In the genomic region with DNA sequence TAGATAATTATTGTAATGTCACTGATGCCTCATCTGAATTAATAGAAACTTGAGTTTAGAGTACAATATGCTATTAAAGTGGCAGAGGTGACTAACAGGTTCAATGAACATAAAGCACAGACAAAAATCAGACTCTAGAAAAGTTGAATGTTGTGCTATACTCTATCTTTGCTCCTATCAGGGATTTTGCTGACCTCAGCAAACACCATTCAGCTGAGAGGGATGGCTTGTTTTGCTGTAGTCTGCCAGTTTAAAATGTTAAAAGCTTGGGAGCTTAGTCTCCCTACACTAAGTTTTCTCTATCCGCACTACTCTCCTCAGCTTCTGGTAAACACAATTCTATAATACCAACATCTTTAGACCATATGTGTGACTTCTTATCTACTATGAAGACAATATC, we compare ENCODE assay signal across 27 mouse cellular contexts. TPM values are rescaled to one million over a fixed set of nuclear protein-coding genes. Genes with fewer than 3 reads are reported as not detected.
DNase-seq lines count a peak whose midpoint lies in the region; ATAC-seq and TF ChIP-seq lines count a peak whose summit lies in the region.
"Had no signal": no experiment of that assay in that cellular context is flagged by ENCODE, and none has a peak within 500 bp of the region (broad histone marks: within the 10 kb centered on the region; RNA-seq: fewer than 3 reads in every experiment).

No protein-coding gene starts in this region.

- WGBS in hindbrain, embryonic 13.5 days = 83% methylated on average over 1 of the region's 1 CpGs
- 94% methylated on average over 1 of the region's 1 CpGs for WGBS in kidney, embryonic 15.5 days

- dilution Hi-C loops in CH12.LX (cut with MboI; ENCODE audit: extremely low pct_ligation_motif_present, extremely low pct_unique_long_range_greater_than_20kb, low sequenced_read_pairs) = no loop called here

- H3K27ac ChIP-seq in CH12.LX (ENCODE audit: insufficient read depth, low read depth) = no peak overlapping the region
- no peak overlapping the region for H3K27ac ChIP-seq in ES-E14 (ENCODE audit: insufficient read depth, low read depth, low read length, poor library complexity, severe bottlenecking)
- H3K27ac ChIP-seq in MEL (ENCODE audit: control insufficient read depth, low read depth, low read length) = no peak overlapping the region
- H3K27ac ChIP-seq in hindbrain, embryonic 13.5 days = no peak overlapping the region
- no peak overlapping the region for H3K27ac ChIP-seq in kidney, embryonic 15.5 days

- TF ChIP-seq CTCF in CH12.LX (conservative IDR thresholded peaks at IDR 0.05 in 1 of 2, IDR thresholded peaks at IDR 0.05 in 1 of 2; ENCODE audit: low read depth in 2 of 2, low read length in 2 of 2) = no peak
- no peak for TF ChIP-seq CTCF in MEL (IDR thresholded peaks at IDR 0.05 in 2 of 3, conservative IDR thresholded peaks at IDR 0.05 in 1 of 3; ENCODE audit: control insufficient read depth in 1 of 3, insufficient read depth in 1 of 3, low read depth in 2 of 3, low read length in 3 of 3, poor library complexity in 1 of 3, severe bottlenecking in 1 of 3)

- H3K4me1 ChIP-seq in CH12.LX (ENCODE audit: control insufficient read depth in 1 of 2, insufficient read depth in 2 of 2) (no peaks in the 10 kb centered on the region), ES-E14 (ENCODE audit: control insufficient read depth in 2 of 2, insufficient read depth in 2 of 2, low read length in 2 of 2, poor library complexity in 1 of 2) (no peaks in the 10 kb centered on the region), MEL (ENCODE audit: control insufficient read depth in 1 of 2, insufficient read depth in 2 of 2, low read length in 2 of 2) (no peaks in the 10 kb centered on the region)
- H3K4me1 ChIP-seq in hindbrain, embryonic 13.5 days (replicated peaks) = no peaks in the 10 kb centered on the region
- no peaks in the 10 kb centered on the region for H3K4me1 ChIP-seq in kidney, embryonic 15.5 days

- ATAC-seq in frontal cortex, adult (ENCODE audit: low TSS enrichment) = no peak
- no peak for ATAC-seq in hindbrain, embryonic 13.5 days (ENCODE audit: low FRiP score)
- ATAC-seq in kidney, embryonic 15.5 days (replicated peaks; ENCODE audit: low FRiP score) = no peak
- ATAC-seq: activated CD4-positive, CD25-positive, alpha-beta regulatory T cell, adult 4 months; CD4-positive, CD25-positive, alpha-beta regulatory T cell, adult 4 months; Patski had no signal

- in situ Hi-C loops in CH12.LX (cut with MboI; ENCODE audit: low pct_ligation_motif_present, low pct_unique_long_range_greater_than_20kb, low sequenced_read_pairs) (no loop called here), ES-E14 (cut with MboI; ENCODE audit: low sequenced_read_pairs in 2 of 2, unreplicated experiment in 2 of 2) (no loop called here)

- H3K4me2 ChIP-seq in CH12.LX (ENCODE audit: insufficient read depth, low read depth, poor library complexity, severe bottlenecking) = no peak overlapping the region
- no peak overlapping the region for H3K4me2 ChIP-seq in hindbrain, embryonic 13.5 days
- H3K4me2 ChIP-seq in kidney, embryonic 15.5 days = no peak overlapping the region

- no peak overlapping the region for H3K9ac ChIP-seq in CH12.LX (ENCODE audit: insufficient read depth, low read depth)
- H3K9ac ChIP-seq in ES-E14 (ENCODE audit: insufficient read depth, low read depth, low read length, poor library complexity, severe bottlenecking) = no peak overlapping the region
- H3K9ac ChIP-seq in MEL (ENCODE audit: control insufficient read depth, low read depth, low read length, poor library complexity, severe bottlenecking) = no peak overlapping the region
- H3K9ac ChIP-seq in hindbrain, embryonic 13.5 days = no peak overlapping the region
- H3K9ac ChIP-seq in kidney, embryonic 15.5 days = no peak overlapping the region

- DNase-seq in CH12.LX (ENCODE audit: extremely low read depth) (no peak), ES-E14 (ENCODE audit: low read depth, low spot score) (no peak), MEL (ENCODE audit: low read depth, low spot score) (no peak)
- DNase-seq: adrenal gland, adult 2 months; adrenal gland, adult 8-10 months; adrenal gland, postnatal 10 days; adrenal gland, postnatal 14 days; adrenal gland, postnatal 25 days; adrenal gland, postnatal 36 days; B cell, adult 2 months; cerebellum, adult 11 months; cerebellum, adult 11-12 months; cerebellum, adult 18-20 months; cerebellum, adult 2 months; cerebellum, adult 8-10 months; cerebellum, adult 9-10 months had no signal

- no peak for TF ChIP-seq EP300 in CH12.LX (IDR thresholded peaks at IDR 0.05; ENCODE audit: low read length)
- TF ChIP-seq EP300 in MEL (IDR thresholded peaks at IDR 0.05; ENCODE audit: low read depth in 1 of 2, low read length in 2 of 2) = no peak

- H3K4me3 ChIP-seq in CH12.LX (replicated peaks in 1 of 3; ENCODE audit: low read depth in 2 of 3, low read length in 2 of 3, poor library complexity in 1 of 3) = no peak overlapping the region
- no peak overlapping the region for H3K4me3 ChIP-seq in ES-E14 (ENCODE audit: insufficient read depth in 1 of 2, low read depth in 1 of 2, low read length in 2 of 2, poor library complexity in 1 of 2, severe bottlenecking in 1 of 2)
- no peak overlapping the region for H3K4me3 ChIP-seq in MEL (ENCODE audit: control insufficient read depth in 1 of 2, insufficient read depth in 1 of 2, low read depth in 2 of 2, low read length in 2 of 2)
- H3K4me3 ChIP-seq in hindbrain, embryonic 13.5 days = no peak overlapping the region
- no peak overlapping the region for H3K4me3 ChIP-seq in kidney, embryonic 15.5 days (replicated peaks)

- no peaks in the 10 kb centered on the region for H3K9me3 ChIP-seq in CH12.LX (replicated peaks; ENCODE audit: low read length)
- no peaks in the 10 kb centered on the region for H3K9me3 ChIP-seq in ES-E14 (ENCODE audit: control insufficient read depth, insufficient read depth, low read depth, low read length)
- H3K9me3 ChIP-seq in MEL (replicated peaks; ENCODE audit: insufficient read depth, low read length) = no peaks in the 10 kb centered on the region
- no peaks in the 10 kb centered on the region for H3K9me3 ChIP-seq in hindbrain, embryonic 13.5 days
- no peaks in the 10 kb centered on the region for H3K9me3 ChIP-seq in kidney, embryonic 15.5 days (replicated peaks)
- H3K9me3 ChIP-seq: G1E had no signal

- no peak for TF ChIP-seq RAD21 in CH12.LX (IDR thresholded peaks at IDR 0.05; ENCODE audit: low read depth, low read length)
- TF ChIP-seq RAD21 in MEL (IDR thresholded peaks at IDR 0.05; ENCODE audit: low read depth, low read length) = no peak

- no peaks in the 10 kb centered on the region for H3K27me3 ChIP-seq in CH12.LX (replicated peaks)
- H3K27me3 ChIP-seq in MEL (ENCODE audit: control insufficient read depth in 1 of 2, insufficient read depth in 2 of 2, low read length in 2 of 2) = no peaks in the 10 kb centered on the region
- 0 out of 2 replicates have a peak, but pooled peaks cover 2% of the 10 kb centered on the region for H3K27me3 ChIP-seq in hindbrain, embryonic 13.5 days
- peaks cover 10% of the 10 kb centered on the region for H3K27me3 ChIP-seq in kidney, embryonic 15.5 days

- H3K36me3 ChIP-seq in CH12.LX (replicated peaks in 1 of 2; ENCODE audit: control insufficient read depth in 1 of 2, insufficient read depth in 1 of 2, low read length in 1 of 2) (no peaks in the 10 kb centered on the region), ES-E14 (ENCODE audit: control insufficient read depth, insufficient read depth, low read length, poor library complexity, severe bottlenecking) (no peaks in the 10 kb centered on the region), MEL (ENCODE audit: control insufficient read depth in 1 of 2, insufficient read depth in 2 of 2, low read length in 2 of 2) (no peaks in the 10 kb centered on the region)
- no peaks in the 10 kb centered on the region for H3K36me3 ChIP-seq in hindbrain, embryonic 13.5 days
- no peaks in the 10 kb centered on the region for H3K36me3 ChIP-seq in kidney, embryonic 15.5 days
- H3K36me3 ChIP-seq: G1E had no signal

- no peak for TF ChIP-seq POLR2A in CH12.LX (IDR thresholded peaks at IDR 0.05; ENCODE audit: low read depth, low read length)
- TF ChIP-seq POLR2A in MEL (IDR thresholded peaks at IDR 0.05; ENCODE audit: control insufficient read depth in 1 of 2, insufficient read depth in 1 of 2, low read depth in 1 of 2, low read length in 2 of 2, poor library complexity in 1 of 2) = no peak

- H3K79me2 ChIP-seq in CH12.LX (replicated peaks; ENCODE audit: control insufficient read depth, extremely low read depth, insufficient read depth, poor library complexity, severe bottlenecking) (no peaks in the 10 kb centered on the region), MEL (ENCODE audit: control insufficient read depth, insufficient read depth, low read length, poor library complexity) (no peaks in the 10 kb centered on the region)

RNA-seq across cellular contexts. Expression of a gene that starts 9.5 kb away (rescaled TPM):
- total RNA-seq in CH12.LX (2012; rRNA removed) = 6.6 and 7.2 TPM in 2 replicates
- 12.4 and 15.0 TPM in 2 replicates for total RNA-seq in CH12.LX (2014; rRNA removed)
- 12.9 and 13.1 TPM in 2 replicates for polyA plus RNA-seq in CH12.LX (2012; ENCODE audit: insufficient read length, low read depth)
- 0.67 and 0.85 TPM in 2 replicates for total RNA-seq in ES-E14 (2012; rRNA removed)
- total RNA-seq in MEL (2012; rRNA removed) = not detected in 2 replicates
- polyA plus RNA-seq in MEL (2012; ENCODE audit: insufficient read depth in 1 of 2, insufficient read length in 2 of 2, low read depth in 1 of 2, low replicate concordance in 2 of 2, missing spikeins in 1 of 2) = under 1 TPM in 1 of 2 experiments, not detected in 1; 0.04 TPM
- polyA plus RNA-seq in hindbrain, embryonic 13.5 days (2015; fragmentation: Nextera tagmentation; extraction: Ambion mirVana) = not detected in 2 replicates
- polyA plus RNA-seq in kidney, embryonic 15.5 days (2015; fragmentation: Nextera tagmentation; extraction: Ambion mirVana) = not detected in 2 replicates
- total RNA-seq: adrenal gland, adult 18-20 months; adrenal gland, adult 2 months; adrenal gland, adult 8-10 months; adrenal gland, postnatal 10 days; adrenal gland, postnatal 14 days; adrenal gland, postnatal 25 days; adrenal gland, postnatal 36 days; adrenal gland, postnatal 4 days had no signal
- polyA plus RNA-seq: activated CD4-positive, CD25-positive, alpha-beta regulatory T cell, adult 4 months; adrenal gland, adult 2 months; brain, embryonic 14.5 days; C2C12; cerebellum, adult 2 months; G1E; Patski had no signal

RNA-seq across cellular contexts. Expression of a gene that starts 21.9 kb away (rescaled TPM):
- total RNA-seq in CH12.LX (2012; rRNA removed) = not detected in 2 replicates
- total RNA-seq in CH12.LX (2014; rRNA removed) = not detected in 2 replicates
- polyA plus RNA-seq in CH12.LX (2012; ENCODE audit: insufficient read length, low read depth) = not detected in 2 replicates
- 1.2 TPM in 1 of 2 replicates, not detected in the other for total RNA-seq in ES-E14 (2012; rRNA removed)
- not detected in 2 replicates for total RNA-seq in MEL (2012; rRNA removed)
- not detected for polyA plus RNA-seq in MEL (2012; ENCODE audit: insufficient read depth in 1 of 2, insufficient read length in 2 of 2, low read depth in 1 of 2, low replicate concordance in 2 of 2, missing spikeins in 1 of 2)
- polyA plus RNA-seq in hindbrain, embryonic 13.5 days (2015; fragmentation: Nextera tagmentation; extraction: Ambion mirVana) = not detected in 2 replicates
- not detected in 2 replicates for polyA plus RNA-seq in kidney, embryonic 15.5 days (2015; fragmentation: Nextera tagmentation; extraction: Ambion mirVana)
- total RNA-seq: adrenal gland, adult 18-20 months; adrenal gland, postnatal 10 days; adrenal gland, postnatal 14 days; adrenal gland, postnatal 25 days; adrenal gland, postnatal 36 days; adrenal gland, postnatal 4 days; G1E had no signal
- polyA plus RNA-seq: activated CD4-positive, CD25-positive, alpha-beta regulatory T cell, adult 4 months; adrenal gland, adult 2 months; brain, embryonic 14.5 days; C2C12; CD4-positive, CD25-positive, alpha-beta regulatory T cell, adult 4 months; cerebellum, adult 2 months; G1E; Patski had no signal

RNA-seq across cellular contexts. Expression of a gene that starts 39.4 kb away (rescaled TPM):
- total RNA-seq in CH12.LX (2012; rRNA removed) (5.6 and 6.5 TPM in 2 replicates), CH12.LX (2014; rRNA removed) (10.9 and 11.6 TPM in 2 replicates), ES-E14 (2012; rRNA removed) (6.9 and 10.0 TPM in 2 replicates), MEL (2012; rRNA removed) (8.4 and 8.6 TPM in 2 replicates)
- polyA plus RNA-seq in CH12.LX (2012; ENCODE audit: insufficient read length, low read depth) (7.5 and 8.3 TPM in 2 replicates), MEL (2012; ENCODE audit: insufficient read depth in 1 of 2, insufficient read length in 2 of 2, low read depth in 1 of 2, low replicate concordance in 2 of 2, missing spikeins in 1 of 2) (1 to 10 TPM in 1 of 2 experiments, not detected in 1; 8.6 TPM)
- 11.5 and 13.1 TPM in 2 replicates for polyA plus RNA-seq in hindbrain, embryonic 13.5 days (2015; fragmentation: Nextera tagmentation; extraction: Ambion mirVana)
- polyA plus RNA-seq in kidney, embryonic 15.5 days (2015; fragmentation: Nextera tagmentation; extraction: Ambion mirVana) = 9.7 and 10.9 TPM in 2 replicates

RNA-seq across cellular contexts. Expression of a gene that starts 39.4 kb away (rescaled TPM):
- total RNA-seq in CH12.LX (2012; rRNA removed) (6.4 and 8.1 TPM in 2 replicates), CH12.LX (2014; rRNA removed) (9.3 and 10.6 TPM in 2 replicates), ES-E14 (2012; rRNA removed) (30.7 and 35.3 TPM in 2 replicates), MEL (2012; rRNA removed) (13.3 and 13.8 TPM in 2 replicates)
- polyA plus RNA-seq in CH12.LX (2012; ENCODE audit: insufficient read length, low read depth) (15.0 and 15.7 TPM in 2 replicates), MEL (2012; ENCODE audit: insufficient read depth in 1 of 2, insufficient read length in 2 of 2, low read depth in 1 of 2, low replicate concordance in 2 of 2, missing spikeins in 1 of 2) (10 to 100 TPM in 1 of 2 experiments, not detected in 1; 25.0 TPM)
- polyA plus RNA-seq in hindbrain, embryonic 13.5 days (2015; fragmentation: Nextera tagmentation; extraction: Ambion mirVana) = 159 and 172 TPM in 2 replicates
- 46.2 and 47.6 TPM in 2 replicates for polyA plus RNA-seq in kidney, embryonic 15.5 days (2015; fragmentation: Nextera tagmentation; extraction: Ambion mirVana)

Comparison
In these comparisons a context has a peak if more than half of its experiments do, and no peak if none do; other contexts are left out.
1. RNA of a gene that starts 9.5 kb away (polyA plus RNA-seq): 12.9 to 13.1 TPM in CH12.LX; 0.04 TPM in MEL, not detected in hindbrain, embryonic 13.5 days and not detected in kidney, embryonic 15.5 days; every median in the first group is over 10 times any median in the second.